ENCODE assay signal across 18 mouse cellular contexts in the genomic region with DNA sequence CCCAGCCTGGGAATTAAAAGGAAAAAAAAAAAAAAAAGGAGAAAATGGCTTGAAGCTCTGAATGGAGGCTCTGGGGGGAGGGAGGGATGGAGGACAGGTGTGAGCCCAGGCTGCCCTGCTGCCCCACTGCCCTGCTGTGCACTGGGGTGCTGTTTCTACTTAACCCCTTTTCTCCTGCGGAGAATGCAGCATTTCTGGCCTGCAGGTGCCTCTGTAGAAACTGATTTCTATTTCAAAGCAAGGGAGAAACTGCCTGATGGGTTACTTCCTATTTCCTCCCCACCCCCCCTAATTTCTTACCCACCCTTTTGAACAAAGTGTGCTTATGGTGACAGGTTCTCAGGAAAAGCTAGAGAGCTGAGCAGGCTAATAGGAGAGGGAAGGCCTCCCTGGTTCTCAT.
DNase-seq lines count a peak whose midpoint lies in the region; ATAC-seq lines count a peak whose summit lies in the region.
"Had no signal": no experiment of that assay in that cellular context is flagged by ENCODE, and none has a peak within 500 bp of the region (broad histone marks: within the 10 kb centered on the region; RNA-seq: fewer than 3 reads in every experiment).

No protein-coding gene starts in this region.

- H3K27me3 ChIP-seq in forebrain, embryonic 12.5 days, result peaks cover 6% of the 10 kb centered on the region
- no peaks in the 10 kb centered on the region for H3K27me3 ChIP-seq in forebrain, embryonic 11.5 days (ENCODE audit: control insufficient read depth, insufficient read depth, low read length)
- H3K27me3 ChIP-seq in forebrain, embryonic 16.5 days (replicated peaks; ENCODE audit: control insufficient read depth, insufficient read depth, low read length), result no peaks in the 10 kb centered on the region
- no peaks in the 10 kb centered on the region for H3K27me3 ChIP-seq in hindbrain, embryonic 16.5 days (replicated peaks; ENCODE audit: control insufficient read depth, insufficient read depth, low read length)
- H3K27me3 ChIP-seq in neural tube, embryonic 13.5 days, result no peaks in the 10 kb centered on the region
- H3K27me3 ChIP-seq: CH12.LX; embryonic facial prominence, embryonic 12.5 days had no signal

- H3K27ac ChIP-seq in forebrain, embryonic 12.5 days, result 0 out of 2 replicates have a peak overlapping the region, but pooled peaks have one; percentile 6
- no peak overlapping the region for H3K27ac ChIP-seq in forebrain, embryonic 11.5 days (ENCODE audit: low read depth, low read length)
- H3K27ac ChIP-seq in forebrain, embryonic 16.5 days (ENCODE audit: low read length), result no peak overlapping the region
- H3K27ac ChIP-seq in hindbrain, embryonic 16.5 days (ENCODE audit: low read depth, low read length), result no peak overlapping the region
- no peak overlapping the region for H3K27ac ChIP-seq in neural tube, embryonic 13.5 days (replicated peaks)
- H3K27ac ChIP-seq: embryonic facial prominence, embryonic 12.5 days; gastrocnemius, adult 2 months; kidney, embryonic 15.5 days had no signal

- H3K4me3 ChIP-seq in forebrain, embryonic 12.5 days (replicated peaks), result no peak overlapping the region
- no peak overlapping the region for H3K4me3 ChIP-seq in forebrain, embryonic 11.5 days (ENCODE audit: low read depth, low read length)
- H3K4me3 ChIP-seq in forebrain, embryonic 16.5 days (replicated peaks; ENCODE audit: low read length), result no peak overlapping the region
- H3K4me3 ChIP-seq in hindbrain, embryonic 16.5 days (ENCODE audit: low read length), result peak overlapping the region; percentile 21
- peak overlapping the region; percentile 58 for H3K4me3 ChIP-seq in neural tube, embryonic 13.5 days
- H3K4me3 ChIP-seq: embryonic facial prominence, embryonic 12.5 days; gastrocnemius, adult 2 months; kidney, embryonic 15.5 days had no signal

- H3K9ac ChIP-seq in forebrain, embryonic 12.5 days, result no peak overlapping the region
- no peak overlapping the region for H3K9ac ChIP-seq in forebrain, embryonic 11.5 days (ENCODE audit: low read length)
- H3K9ac ChIP-seq in forebrain, embryonic 16.5 days (replicated peaks; ENCODE audit: low read depth, low read length), result no peak overlapping the region; the same call in 1 of the 2 replicates
- peak overlapping the region; percentile 53 for H3K9ac ChIP-seq in hindbrain, embryonic 16.5 days (ENCODE audit: low read depth, low read length)
- H3K9ac ChIP-seq in neural tube, embryonic 13.5 days, result peak overlapping the region; percentile 58; the same call in 1 of the 2 replicates
- H3K9ac ChIP-seq: embryonic facial prominence, embryonic 12.5 days; kidney, embryonic 15.5 days had no signal

- H3K4me1 ChIP-seq in forebrain, embryonic 12.5 days, result peaks cover 36% of the 10 kb centered on the region
- 0 out of 2 replicates have a peak, but pooled peaks cover 5% of the 10 kb centered on the region for H3K4me1 ChIP-seq in forebrain, embryonic 11.5 days (replicated peaks; ENCODE audit: control insufficient read depth, insufficient read depth, low read length)
- H3K4me1 ChIP-seq in forebrain, embryonic 16.5 days (replicated peaks; ENCODE audit: control insufficient read depth, insufficient read depth, low read length), result peaks cover 28% of the 10 kb centered on the region
- peaks cover 21% of the 10 kb centered on the region for H3K4me1 ChIP-seq in hindbrain, embryonic 16.5 days (ENCODE audit: control insufficient read depth, insufficient read depth, low read depth, low read length)
- H3K4me1 ChIP-seq in neural tube, embryonic 13.5 days (replicated peaks), result peaks cover 73% of the 10 kb centered on the region

- no peak for ATAC-seq in forebrain, embryonic 12.5 days (ENCODE audit: low FRiP score)
- ATAC-seq in forebrain, embryonic 11.5 days (replicated peaks; ENCODE audit: low FRiP score), result no peak
- no peak for ATAC-seq in forebrain, embryonic 16.5 days
- no peak for ATAC-seq in hindbrain, embryonic 16.5 days
- ATAC-seq in neural tube, embryonic 13.5 days (ENCODE audit: low read depth), result no peak
- ATAC-seq in frontal cortex, adult (ENCODE audit: low TSS enrichment), result no peak
- ATAC-seq in CD4-positive, CD25-positive, alpha-beta regulatory T cell, adult 4 months, result no peak

- no peak for DNase-seq in forebrain, embryonic 11.5 days (ENCODE audit: low spot score)
- DNase-seq in layer of hippocampus, adult 11-12 months (ENCODE audit: low spot score), result no peak
- DNase-seq: adrenal gland, adult 2 months; cerebellum, adult 2 months; gastrocnemius, adult 2 months; left cerebral cortex, postnatal 4 days; lung, adult 18-20 months; lung, postnatal 36 days; right cerebral cortex, postnatal 4 days had no signal

- H3K36me3 ChIP-seq in forebrain, embryonic 12.5 days (replicated peaks), result no peaks in the 10 kb centered on the region
- H3K36me3 ChIP-seq in forebrain, embryonic 11.5 days (ENCODE audit: control insufficient read depth, insufficient read depth, low read length), result no peaks in the 10 kb centered on the region
- no peaks in the 10 kb centered on the region for H3K36me3 ChIP-seq in forebrain, embryonic 16.5 days (ENCODE audit: control insufficient read depth, insufficient read depth)
- no peaks in the 10 kb centered on the region for H3K36me3 ChIP-seq in hindbrain, embryonic 16.5 days (ENCODE audit: control insufficient read depth, insufficient read depth, low read length)
- no peaks in the 10 kb centered on the region for H3K36me3 ChIP-seq in neural tube, embryonic 13.5 days
- H3K36me3 ChIP-seq: embryonic facial prominence, embryonic 12.5 days; kidney, embryonic 15.5 days had no signal

- no peaks in the 10 kb centered on the region for H3K9me3 ChIP-seq in forebrain, embryonic 12.5 days
- H3K9me3 ChIP-seq in forebrain, embryonic 11.5 days (ENCODE audit: control insufficient read depth, low read length), result no peaks in the 10 kb centered on the region
- no peaks in the 10 kb centered on the region for H3K9me3 ChIP-seq in forebrain, embryonic 16.5 days (ENCODE audit: control insufficient read depth, low read length)
- H3K9me3 ChIP-seq in hindbrain, embryonic 16.5 days (ENCODE audit: control insufficient read depth, low read length), result no peaks in the 10 kb centered on the region
- no peaks in the 10 kb centered on the region for H3K9me3 ChIP-seq in neural tube, embryonic 13.5 days
- H3K9me3 ChIP-seq: embryonic facial prominence, embryonic 12.5 days; kidney, embryonic 15.5 days had no signal

- 50% methylated on average over 1 of the region's 1 CpGs for WGBS in forebrain, embryonic 12.5 days
- 15% methylated on average over 1 of the region's 1 CpGs for WGBS in forebrain, embryonic 11.5 days
- 33% methylated on average over 1 of the region's 1 CpGs for WGBS in forebrain, embryonic 16.5 days
- WGBS in hindbrain, embryonic 16.5 days, result 38% methylated on average over 1 of the region's 1 CpGs
- WGBS in neural tube, embryonic 13.5 days, result 43% methylated on average over 1 of the region's 1 CpGs

- H3K4me2 ChIP-seq in forebrain, embryonic 12.5 days, result peak overlapping the region; percentile 17; the same call in 1 of the 2 replicates
- H3K4me2 ChIP-seq in forebrain, embryonic 11.5 days (ENCODE audit: low read depth, low read length, severe bottlenecking), result no peak overlapping the region
- H3K4me2 ChIP-seq in forebrain, embryonic 16.5 days (ENCODE audit: low read length), result peak overlapping the region; percentile 40
- H3K4me2 ChIP-seq in hindbrain, embryonic 16.5 days (ENCODE audit: low read length), result peak overlapping the region; percentile 69
- peak overlapping the region; percentile 79 for H3K4me2 ChIP-seq in neural tube, embryonic 13.5 days
- H3K4me2 ChIP-seq: embryonic facial prominence, embryonic 12.5 days; kidney, embryonic 15.5 days had no signal

Comparison
In these comparisons a context has a peak if more than half of its experiments do, and no peak if none do; other contexts are left out.
1. H3K4me3 ChIP-seq: peak in hindbrain, embryonic 16.5 days (single experiment) and neural tube, embryonic 13.5 days (single experiment); none in forebrain, embryonic 12.5 days (single experiment), forebrain, embryonic 11.5 days (single experiment) and forebrain, embryonic 16.5 days (single experiment).
2. H3K9ac ChIP-seq: peak in hindbrain, embryonic 16.5 days (single experiment) and neural tube, embryonic 13.5 days (single experiment); none in forebrain, embryonic 12.5 days (single experiment), forebrain, embryonic 11.5 days (single experiment) and forebrain, embryonic 16.5 days (single experiment).